Mouse (Mus musculus): ENCODE results near the gene Supt3. TPM values are rescaled to one million over a fixed set of nuclear protein-coding genes. Genes with fewer than 3 reads are reported as not detected.

Gene Supt3
- total RNA-seq, 2 experiments from 2014 or later = 12.9 to 13.7 TPM

DNA sequence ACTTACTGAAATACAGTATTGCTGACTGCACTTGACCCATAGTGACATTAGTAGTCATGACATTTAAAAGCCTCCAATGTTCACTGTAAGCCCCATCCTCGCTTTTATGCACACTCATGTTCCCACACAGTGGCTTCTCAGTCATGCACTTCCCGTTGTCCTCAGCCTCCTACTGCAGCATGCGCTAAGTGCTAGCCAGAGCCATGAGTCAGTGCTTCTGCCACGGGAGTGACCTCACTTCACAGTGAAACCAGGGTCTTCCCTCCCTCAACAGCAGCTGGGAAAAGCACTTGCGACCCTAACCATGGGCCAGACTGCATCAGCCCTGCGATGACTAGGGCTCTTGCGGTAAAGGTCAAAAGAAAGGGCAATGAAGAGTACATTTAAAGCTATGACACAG lies 256.7 kb downstream of the Supt3 start:
- DNase-seq (ENCODE audit: low spot score in 2 of 2) = no peak
- intact Hi-C loops (cut with DNase I) = no loop called here

GRCm38 (mm10) chr17:45041084-45041483 lies 264.1 kb downstream of the Supt3 start:
- DNase-seq (ENCODE audit: low spot score in 2 of 2) = no peak
- intact Hi-C loops (cut with DNase I) = no loop called here

DNA sequence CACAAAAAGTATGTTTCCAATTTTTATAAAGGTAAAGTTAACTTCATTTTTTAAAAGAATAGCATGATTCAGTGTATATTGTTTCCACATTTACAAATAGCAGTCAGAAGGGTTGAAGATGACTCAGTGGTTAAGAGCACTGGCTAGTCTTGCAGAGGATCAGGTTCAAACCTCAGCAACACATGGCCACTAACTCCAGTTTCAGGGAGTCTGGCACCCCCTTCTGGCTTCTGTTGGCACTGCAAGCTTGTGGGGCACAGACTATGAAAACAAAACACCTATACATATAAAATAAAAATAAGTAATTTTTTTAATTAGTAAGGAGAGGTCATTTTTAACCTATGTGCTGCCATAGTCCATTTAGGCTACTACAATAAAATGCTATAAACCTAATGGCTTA lies 268.9 kb downstream of the Supt3 start:
- DNase-seq (ENCODE audit: low spot score in 2 of 2) = no peak
- intact Hi-C loops (cut with DNase I) = no loop called here

DNA sequence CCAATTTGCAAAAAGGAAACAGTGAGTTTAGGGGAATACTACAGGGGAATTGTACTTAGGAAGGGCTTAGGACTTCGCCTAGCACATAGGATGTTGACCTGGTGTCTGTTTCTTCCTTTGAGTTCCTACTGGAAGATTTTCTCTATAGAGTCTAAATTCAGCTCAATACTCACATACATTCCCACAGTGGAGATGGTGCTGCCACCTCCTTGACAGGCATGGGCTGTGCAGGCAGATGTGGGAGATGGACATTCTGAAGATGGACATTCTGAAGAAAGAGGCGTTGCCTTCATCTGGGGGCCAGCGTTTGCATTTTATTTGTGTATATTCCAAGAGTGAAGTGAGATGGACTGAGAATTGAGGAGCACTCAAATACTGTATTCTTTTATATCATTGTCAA lies 269.6 kb downstream of the Supt3 start:
- DNase-seq (ENCODE audit: low spot score in 2 of 2) = no peak
- intact Hi-C loops (cut with DNase I) = no loop called here

GRCm38 (mm10) chr17:45047236-45047635 lies 270.3 kb downstream of the Supt3 start:
- intact Hi-C loops (cut with DNase I) = no loop called here
- DNase-seq (ENCODE audit: low spot score in 2 of 2) = no peak

- intact Hi-C loops (cut with DNase I) = no loop called here
- no peak for DNase-seq (ENCODE audit: low spot score in 2 of 2)
Measured at GRCm38 (mm10) chr17:45051971-45052370, 275.0 kb downstream of the Supt3 start.

DNA sequence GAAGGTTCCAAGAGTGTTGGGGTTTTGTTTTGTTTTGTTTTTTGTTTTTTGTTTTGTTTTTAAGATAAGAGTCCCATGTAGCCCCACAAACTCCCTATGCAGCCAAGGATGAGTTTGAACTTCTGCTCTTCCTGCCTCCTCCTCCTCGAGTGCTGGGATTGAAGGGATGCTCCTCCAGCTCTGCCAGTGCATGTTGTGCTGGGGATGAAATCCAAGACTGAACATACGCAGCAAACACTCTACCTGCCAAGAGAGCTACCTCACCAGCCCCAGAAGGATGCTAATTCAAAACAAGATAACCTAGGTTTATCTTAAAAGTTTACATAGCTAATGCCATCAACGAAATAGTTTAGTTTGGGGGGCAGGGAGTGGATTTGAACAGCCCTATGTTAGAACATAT lies 276.4 kb downstream of the Supt3 start:
- intact Hi-C loops (cut with DNase I) = no loop called here
- DNase-seq (ENCODE audit: low spot score in 2 of 2) = no peak

DNA sequence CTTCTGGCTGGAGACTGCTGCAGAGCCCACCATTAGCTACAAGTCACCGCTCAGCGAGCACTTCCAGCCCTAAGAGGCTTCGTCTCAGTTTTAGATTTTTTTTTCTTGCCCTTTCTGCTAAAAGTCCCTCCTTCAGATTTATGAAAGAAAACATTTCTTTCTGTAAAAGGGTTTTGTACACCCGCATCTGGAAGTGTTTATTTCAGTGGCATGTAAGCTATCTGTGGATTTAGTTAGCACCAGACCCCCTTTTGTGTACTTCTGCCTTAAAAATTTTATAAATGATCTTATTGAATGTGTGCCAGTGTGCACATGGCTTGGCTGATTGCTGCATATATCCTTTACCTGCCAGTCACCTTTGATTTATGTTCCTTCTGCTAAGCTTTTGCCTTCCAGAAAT lies 277.6 kb downstream of the Supt3 start:
- DNase-seq (ENCODE audit: low spot score in 2 of 2) = no peak
- intact Hi-C loops (cut with DNase I) = no loop called here

GRCm38 (mm10) chr17:45056894-45057293 lies 279.9 kb downstream of the Supt3 start:
- DNase-seq (ENCODE audit: low spot score in 2 of 2) = no peak
- intact Hi-C loops (cut with DNase I) = no loop called here

- DNase-seq (ENCODE audit: low spot score in 2 of 2) = no peak
- intact Hi-C loops (cut with DNase I) = no loop called here
Measured at GRCm38 (mm10) chr17:45057780-45058179, 280.8 kb downstream of the Supt3 start.

DNA sequence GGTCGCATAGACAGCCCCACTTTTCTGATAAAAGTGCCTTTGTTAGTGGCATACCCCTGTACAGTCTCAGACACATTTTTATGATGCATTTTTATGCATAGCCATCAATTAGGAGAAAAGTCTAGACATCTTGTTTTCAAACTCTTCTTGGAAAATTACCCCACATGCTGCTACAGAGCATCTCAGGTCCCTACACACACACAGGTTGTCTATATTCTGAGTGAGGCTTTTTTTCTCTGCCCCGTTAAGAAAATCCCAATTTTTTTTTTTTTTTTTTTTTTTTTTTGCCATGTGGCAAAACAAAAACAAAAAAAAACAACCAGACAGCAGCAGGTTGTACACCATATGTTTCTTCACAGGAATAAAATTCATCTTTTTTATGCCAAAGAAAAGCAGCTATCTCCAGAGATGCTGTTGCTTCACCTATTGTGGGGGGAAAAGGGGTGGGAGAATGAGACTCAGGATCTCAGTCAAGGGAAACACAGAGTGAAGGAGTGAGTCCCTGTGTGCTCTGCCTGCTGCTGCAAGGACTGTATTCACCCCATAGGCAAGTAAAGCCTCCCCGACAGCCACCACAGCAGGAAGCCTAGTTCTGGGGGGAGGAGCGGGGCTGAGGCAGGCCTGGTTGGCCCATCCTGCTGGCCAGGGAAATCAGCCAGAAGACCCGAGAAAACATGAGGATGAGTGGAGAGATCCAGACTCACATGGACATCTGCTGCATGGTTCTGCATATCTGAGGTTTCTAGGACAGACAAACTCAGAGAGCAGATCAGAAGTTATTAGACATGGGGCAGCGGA lies 281.8 kb downstream of the Supt3 start:
- intact Hi-C loops (cut with DNase I) = no loop called here
- DNase-seq (ENCODE audit: low spot score in 2 of 2) = no peak

DNA sequence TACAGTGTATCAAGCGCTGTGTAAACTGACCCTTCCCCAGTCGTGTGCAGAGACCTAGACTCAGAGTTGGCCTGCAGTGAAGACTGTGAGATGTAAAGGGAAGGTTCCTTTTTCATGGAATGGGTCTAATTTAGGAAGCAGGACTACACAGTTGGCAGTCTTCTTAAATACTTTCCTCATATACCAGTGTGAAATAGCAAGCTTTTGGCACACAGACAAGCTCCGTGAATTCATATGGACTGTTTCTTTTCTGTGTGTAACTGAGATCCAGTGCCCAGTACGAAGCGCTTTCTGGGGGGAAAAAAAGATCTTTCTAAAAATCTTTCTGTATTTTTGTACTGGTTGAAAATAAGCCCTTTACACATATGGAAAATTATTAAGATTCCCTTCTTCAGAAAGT lies 286.8 kb downstream of the Supt3 start:
- intact Hi-C loops (cut with DNase I) = no loop called here
- no peak for DNase-seq (ENCODE audit: low spot score in 2 of 2)

- intact Hi-C loops (cut with DNase I) = no loop called here
Measured at GRCm38 (mm10) chr17:45065465-45065864, 288.5 kb downstream of the Supt3 start.

DNA sequence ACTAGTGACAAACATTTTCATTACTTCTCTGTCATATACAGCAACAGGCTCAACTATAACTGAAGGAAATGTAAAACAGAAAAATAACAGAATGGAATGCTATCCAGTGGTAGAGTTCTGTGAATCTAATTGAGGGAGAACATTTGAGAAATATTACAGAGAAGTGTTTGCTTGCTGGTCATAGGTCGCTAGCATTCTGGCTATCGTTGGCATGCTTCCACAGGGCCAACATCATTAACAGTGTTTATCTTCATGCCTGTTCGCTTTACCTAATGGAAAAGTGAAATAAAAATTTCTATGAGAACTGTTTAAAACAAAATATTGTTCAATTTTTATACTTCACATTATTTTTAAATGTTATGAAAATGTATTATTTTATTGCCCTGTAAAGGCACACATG lies 290.5 kb downstream of the Supt3 start:
- intact Hi-C loops (cut with DNase I) = no loop called here
- no peak for DNase-seq (ENCODE audit: low spot score in 2 of 2)

More at GRCm38 (mm10) chr17:45065465-45065864, 288.5 kb downstream of the Supt3 start:
- DNase-seq (ENCODE audit: low spot score in 2 of 2) = no peak

DNA sequence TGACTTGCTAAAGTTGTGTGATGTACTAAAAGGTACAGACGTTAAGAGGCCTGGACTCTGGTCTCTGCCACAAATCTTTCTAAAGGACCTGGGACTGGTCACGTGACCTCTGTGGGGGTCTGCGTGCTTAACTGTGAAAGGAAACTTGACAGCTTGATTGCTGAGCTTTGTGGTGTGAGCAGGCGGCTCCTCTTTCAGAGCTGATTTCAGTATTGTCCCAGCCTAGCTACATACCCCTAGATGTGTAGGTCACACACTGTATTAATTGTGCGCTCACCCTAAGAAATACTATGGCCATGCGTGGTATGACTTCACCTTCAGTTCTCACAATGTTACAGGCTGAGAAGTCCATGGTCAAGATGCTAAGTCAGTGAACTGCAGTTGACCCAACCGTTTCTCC lies 291.4 kb downstream of the Supt3 start:
- intact Hi-C loops (cut with DNase I) = no loop called here
- no peak for DNase-seq (ENCODE audit: low spot score in 2 of 2)

DNA sequence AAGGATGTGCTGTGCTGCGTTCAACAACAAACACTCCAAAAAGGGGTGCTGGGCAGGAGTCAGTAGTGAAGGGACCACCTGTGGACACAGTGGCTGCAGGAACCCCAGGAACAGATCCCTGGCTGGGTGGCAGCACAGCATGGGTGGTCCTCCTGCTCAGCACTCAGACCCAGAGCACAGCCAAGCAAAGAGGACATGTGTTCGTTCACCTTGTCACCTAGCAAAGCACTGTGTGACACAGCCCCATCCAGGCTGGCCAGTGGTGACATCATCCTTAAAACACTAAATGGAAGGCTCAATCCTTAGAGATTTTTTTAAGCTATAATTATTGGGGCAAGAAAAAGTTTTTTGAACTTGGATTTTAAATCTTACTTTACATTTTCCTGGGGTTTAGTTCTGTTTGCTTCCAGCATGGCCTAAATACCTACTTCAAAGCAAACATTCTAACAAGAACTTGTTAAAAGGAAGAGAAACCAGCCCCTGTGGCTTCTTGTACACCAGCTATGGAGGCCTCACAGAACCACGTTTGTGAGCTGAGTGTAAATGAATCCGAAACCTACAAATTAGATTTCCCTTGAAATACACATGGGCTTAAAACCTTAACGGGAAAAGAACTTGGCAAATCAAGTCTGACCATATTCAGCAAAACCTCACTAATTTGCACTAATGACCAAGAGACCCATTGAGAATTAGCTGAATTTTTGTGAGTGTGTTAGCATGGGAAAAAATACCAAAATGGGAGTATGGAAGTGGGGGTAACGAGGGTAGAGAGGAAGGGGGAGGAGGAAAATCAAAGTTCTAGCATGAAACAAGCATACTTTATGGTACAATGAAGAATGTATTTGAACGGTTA lies 295.8 kb downstream of the Supt3 start:
- intact Hi-C loops (cut with DNase I) = no loop called here
- DNase-seq (ENCODE audit: low spot score in 2 of 2) = no peak

GRCm38 (mm10) chr17:45073348-45073634 lies 296.3 kb downstream of the Supt3 start:
- intact Hi-C loops (cut with DNase I) = no loop called here
- DNase-seq (ENCODE audit: low spot score in 2 of 2) = no peak

- no peak for DNase-seq (ENCODE audit: low spot score in 2 of 2)
Measured at GRCm38 (mm10) chr17:45073779-45074178, 296.8 kb downstream of the Supt3 start.

DNA sequence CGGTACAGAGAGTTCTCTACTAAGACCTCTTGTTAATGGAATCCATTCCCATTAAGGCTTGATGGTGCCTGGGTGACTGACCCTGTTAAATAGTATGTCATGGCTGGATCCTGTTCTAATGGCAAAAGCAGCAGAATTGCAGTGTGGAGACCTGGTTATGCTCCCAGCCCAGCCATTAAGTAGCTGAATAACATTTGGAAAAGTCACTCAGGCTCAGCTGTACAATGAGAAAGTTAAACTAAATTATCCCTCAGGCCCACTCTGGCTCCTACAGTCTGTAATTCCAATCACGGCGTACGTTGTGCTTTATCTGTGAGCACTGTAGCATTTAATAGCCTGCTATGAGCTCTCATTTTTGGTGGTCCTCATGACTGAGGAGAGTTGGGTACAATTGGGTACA lies 300.0 kb downstream of the Supt3 start:
- intact Hi-C loops (cut with DNase I) = no loop called here

More at GRCm38 (mm10) chr17:45073779-45074178, 296.8 kb downstream of the Supt3 start:
- intact Hi-C loops (cut with DNase I) = no loop called here

DNA sequence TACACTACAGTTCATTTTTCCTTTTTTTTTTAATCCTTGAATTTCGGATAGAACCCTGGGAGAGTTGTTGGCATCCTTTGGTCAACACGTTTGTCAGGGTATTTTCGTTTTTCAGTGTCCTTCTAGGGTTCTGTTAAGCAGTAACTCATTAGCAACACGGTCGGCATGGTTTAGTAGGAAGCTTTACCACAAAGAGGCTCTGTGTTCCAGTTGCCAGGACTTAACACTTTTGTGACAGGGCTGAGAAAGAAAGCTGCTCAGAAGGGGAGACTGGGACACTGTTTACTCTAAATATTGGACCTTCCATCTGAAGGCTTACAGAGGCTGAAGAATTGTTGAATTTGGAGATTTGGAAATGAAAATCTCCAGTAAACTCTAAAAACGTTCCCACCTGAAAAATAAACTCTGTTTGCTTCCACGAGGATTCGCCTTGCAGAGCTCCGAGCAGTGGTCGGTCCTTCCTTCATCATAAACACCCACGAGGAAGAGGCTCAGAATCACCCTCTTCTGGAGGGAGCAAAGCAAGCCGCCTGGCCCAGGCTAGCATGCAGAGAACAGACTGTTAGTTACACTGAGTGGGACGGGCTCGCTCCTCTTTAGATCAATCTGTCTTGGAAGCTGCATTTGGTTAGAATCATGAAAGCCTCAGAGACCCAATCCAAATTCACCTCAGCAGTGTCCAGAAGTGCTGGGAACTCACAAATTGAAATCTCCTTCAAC lies 301.1 kb downstream of the Supt3 start:
- no peak for DNase-seq (ENCODE audit: low spot score in 2 of 2)
- intact Hi-C loops (cut with DNase I) = no loop called here

More for the DNA sequence above, 300.0 kb downstream of the Supt3 start:
- DNase-seq (ENCODE audit: low spot score in 2 of 2) = no peak

Data from left cerebral cortex, postnatal 36 days (tissue).